Mouse (Mus musculus): ENCODE results near the gene Ccdc124. TPM values are rescaled to one million over a fixed set of nuclear protein-coding genes. Genes with fewer than 3 reads are reported as not detected.
A peak's percentile ranks its signal among the peaks of the same experiment; 100 is the strongest.

The Ccdc124 gene
- polyA plus RNA-seq, 1 experiment, result 48.0 TPM

DNA sequence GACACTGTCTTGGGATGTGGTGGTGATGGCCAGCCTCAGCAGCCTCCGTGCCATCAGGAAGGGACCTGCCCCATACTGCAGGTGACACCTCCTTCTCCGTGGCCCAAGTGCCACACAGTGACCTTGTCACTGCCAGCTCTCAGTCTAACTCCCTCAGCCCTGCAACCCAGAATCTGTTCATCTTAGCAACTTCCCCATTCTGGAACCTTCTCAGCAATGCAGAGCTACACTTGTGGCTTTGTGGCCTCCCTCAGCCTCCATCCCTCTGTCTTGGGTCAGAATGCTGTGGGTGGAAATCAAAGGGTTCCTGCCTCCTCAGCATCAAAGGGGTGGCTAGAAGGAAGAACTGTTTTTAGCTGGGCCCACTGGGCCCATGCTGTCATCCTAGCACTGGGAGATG is 19.9 kb downstream of the Ccdc124 start:
- DNase-seq, result no peak
- TF ChIP-seq CTCF (IDR thresholded peaks at IDR 0.05; ENCODE audit: insufficient read depth, low read length) (no peak), POLR2A (IDR thresholded peaks at IDR 0.05; ENCODE audit: borderline replicate concordance, extremely low read depth, low read depth, low read length) (no peak)
- peaks cover 3% of the 10 kb centered on the region; the same call in 1 of the 2 replicates for H3K4me1 ChIP-seq (ENCODE audit: control insufficient read depth, insufficient read depth, low read length)
- WGBS, result 76% methylated on average over 2 of the region's 2 CpGs
- no peak overlapping the region for H3K4me3 ChIP-seq (replicated peaks; ENCODE audit: extremely low read depth, low read depth, low read length)

DNA sequence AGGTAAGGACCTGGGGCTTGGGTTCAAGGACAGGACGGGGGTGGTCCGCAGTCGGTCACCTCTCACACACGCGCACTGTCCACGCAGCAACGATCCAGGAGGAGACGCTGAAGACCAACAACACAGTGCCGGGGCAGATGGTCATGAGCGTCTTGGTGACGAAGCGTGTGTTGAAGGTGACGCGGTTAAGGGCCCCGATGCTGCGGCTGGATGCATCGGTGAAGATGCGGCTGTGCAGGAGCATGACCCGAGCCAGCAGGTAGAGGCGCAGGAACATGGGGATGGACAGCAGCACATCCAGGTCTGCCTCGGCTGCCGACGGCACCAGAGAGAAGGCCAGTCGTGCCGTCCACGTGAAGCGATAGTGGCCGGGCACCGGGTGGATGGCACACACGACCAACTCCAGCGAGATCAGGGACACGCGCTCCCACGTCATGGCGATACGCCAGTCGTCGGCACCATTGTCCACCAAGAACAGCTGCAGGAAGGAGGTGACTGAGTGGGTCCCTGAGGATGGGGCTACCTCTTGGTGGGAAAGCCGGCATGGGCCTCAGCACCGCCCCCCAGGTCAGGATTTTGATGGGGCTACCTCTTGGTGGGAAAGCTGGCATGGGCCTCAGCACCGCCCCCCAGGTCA is 21.0 kb downstream of the Ccdc124 start:
- no peak for TF ChIP-seq POLR2A (IDR thresholded peaks at IDR 0.05; ENCODE audit: borderline replicate concordance, extremely low read depth, low read depth, low read length)
- TF ChIP-seq CTCF (IDR thresholded peaks at IDR 0.05; ENCODE audit: insufficient read depth, low read length), result no peak
- no peak for DNase-seq
- whole genome bisulfite sequencing, result 90% methylated on average over 41 of the region's 41 CpGs
- H3K4me3 ChIP-seq (replicated peaks; ENCODE audit: extremely low read depth, low read depth, low read length), result no peak overlapping the region
- H3K4me1 ChIP-seq (ENCODE audit: control insufficient read depth, insufficient read depth, low read length), result peaks cover 3% of the 10 kb centered on the region; the same call in 1 of the 2 replicates

DNA sequence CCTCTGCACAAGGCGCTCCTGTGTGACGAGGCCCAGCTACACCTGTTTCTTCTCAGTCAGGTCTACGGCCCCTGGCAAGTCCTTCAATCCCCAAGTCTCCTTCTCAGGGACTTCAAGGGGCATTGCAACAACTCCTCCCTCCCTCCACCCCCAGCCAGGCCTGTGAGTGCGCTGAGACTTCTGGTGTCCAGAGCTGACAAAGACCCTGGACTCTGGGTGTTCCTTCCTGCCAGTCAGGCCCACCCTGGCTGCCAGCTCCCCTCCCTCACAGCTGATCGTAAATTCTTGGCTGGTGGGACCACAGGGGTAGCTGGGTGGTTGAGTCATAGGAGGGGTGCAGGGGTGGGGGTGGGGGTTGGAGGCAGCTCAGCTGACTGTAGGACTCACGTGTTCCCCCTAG is 21.9 kb downstream of the Ccdc124 start:
- H3K4me3 ChIP-seq (replicated peaks; ENCODE audit: extremely low read depth, low read depth, low read length), result no peak overlapping the region
- WGBS, result 60% methylated on average over 6 of the region's 6 CpGs
- DNase-seq, result no peak
- peaks cover 3% of the 10 kb centered on the region; the same call in 1 of the 2 replicates for H3K4me1 ChIP-seq (ENCODE audit: control insufficient read depth, insufficient read depth, low read length)
- no peak for TF ChIP-seq POLR2A (IDR thresholded peaks at IDR 0.05; ENCODE audit: borderline replicate concordance, extremely low read depth, low read depth, low read length)
- no peak for TF ChIP-seq CTCF (IDR thresholded peaks at IDR 0.05; ENCODE audit: insufficient read depth, low read length)

DNA sequence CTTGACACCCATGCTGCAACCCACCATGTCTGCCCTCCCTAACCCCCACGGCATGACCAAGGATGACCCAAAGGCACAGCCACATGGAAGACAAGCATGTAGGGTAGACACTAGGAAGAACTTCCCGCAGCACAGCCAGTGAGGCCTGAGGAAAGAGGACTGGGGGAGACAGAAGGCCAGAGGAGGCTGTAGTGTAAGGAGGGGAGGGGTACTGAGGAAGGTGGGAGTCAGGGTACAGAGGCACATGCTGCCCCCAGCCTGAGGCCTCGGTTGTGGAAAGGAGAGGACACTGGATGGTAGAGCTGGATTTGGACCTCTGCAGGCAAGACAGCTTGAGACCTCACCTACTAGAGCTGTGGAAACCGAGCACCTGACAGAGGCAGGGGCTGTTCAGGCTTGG is 22.8 kb downstream of the Ccdc124 start:
- no peaks in the 10 kb centered on the region for H3K4me1 ChIP-seq (ENCODE audit: control insufficient read depth, insufficient read depth, low read length)
- 86% methylated on average over 4 of the region's 4 CpGs for WGBS
- H3K4me3 ChIP-seq (replicated peaks; ENCODE audit: extremely low read depth, low read depth, low read length), result no peak overlapping the region
- TF ChIP-seq CTCF (IDR thresholded peaks at IDR 0.05; ENCODE audit: insufficient read depth, low read length), result no peak
- no peak for TF ChIP-seq POLR2A (IDR thresholded peaks at IDR 0.05; ENCODE audit: borderline replicate concordance, extremely low read depth, low read depth, low read length)
- DNase-seq, result no peak

DNA sequence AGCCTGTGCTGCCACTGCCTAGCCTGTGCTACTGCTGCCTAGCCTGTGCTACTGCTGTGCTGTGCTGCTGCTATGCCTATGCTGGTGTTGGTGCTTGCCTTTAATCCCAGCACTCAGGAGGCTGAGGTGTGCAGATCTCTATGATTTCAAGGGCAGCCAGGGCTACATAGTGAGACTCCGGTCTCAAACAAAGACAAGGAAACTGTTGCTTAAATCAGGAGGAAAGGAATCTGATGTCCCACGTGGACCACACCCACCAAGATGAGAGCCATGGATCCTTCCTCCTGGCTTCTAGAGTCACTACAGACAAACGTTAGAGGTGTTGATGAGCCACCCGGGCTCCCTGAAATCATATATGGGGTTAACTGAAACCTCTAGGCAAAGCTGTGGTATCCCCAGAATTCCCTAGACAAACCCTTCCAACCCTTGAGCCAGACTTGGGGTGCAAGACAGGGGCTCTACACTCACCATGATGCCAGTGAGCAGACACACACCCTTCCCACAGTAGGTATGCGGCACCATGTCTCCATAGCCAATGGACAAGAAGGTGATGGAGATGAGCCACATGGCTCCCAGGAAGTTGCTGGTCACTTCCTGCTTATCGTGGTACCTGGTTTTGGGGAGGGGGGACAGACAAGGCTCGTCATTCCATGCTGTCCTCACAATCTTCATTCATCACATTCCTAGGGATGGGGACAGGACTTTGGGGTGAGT is 23.4 kb downstream of the Ccdc124 start:
- DNase-seq, result no peak
- Histone ChIP-seq H3K4me3 (replicated peaks; ENCODE audit: extremely low read depth, low read depth, low read length) (no peak overlapping the region), H3K4me1 (ENCODE audit: control insufficient read depth, insufficient read depth, low read length) (no peaks in the 10 kb centered on the region)
- whole genome bisulfite sequencing, result 58% methylated on average over 7 of the region's 7 CpGs
- no peak for TF ChIP-seq POLR2A (IDR thresholded peaks at IDR 0.05; ENCODE audit: borderline replicate concordance, extremely low read depth, low read depth, low read length)
- TF ChIP-seq CTCF (IDR thresholded peaks at IDR 0.05; ENCODE audit: insufficient read depth, low read length), result no peak

DNA sequence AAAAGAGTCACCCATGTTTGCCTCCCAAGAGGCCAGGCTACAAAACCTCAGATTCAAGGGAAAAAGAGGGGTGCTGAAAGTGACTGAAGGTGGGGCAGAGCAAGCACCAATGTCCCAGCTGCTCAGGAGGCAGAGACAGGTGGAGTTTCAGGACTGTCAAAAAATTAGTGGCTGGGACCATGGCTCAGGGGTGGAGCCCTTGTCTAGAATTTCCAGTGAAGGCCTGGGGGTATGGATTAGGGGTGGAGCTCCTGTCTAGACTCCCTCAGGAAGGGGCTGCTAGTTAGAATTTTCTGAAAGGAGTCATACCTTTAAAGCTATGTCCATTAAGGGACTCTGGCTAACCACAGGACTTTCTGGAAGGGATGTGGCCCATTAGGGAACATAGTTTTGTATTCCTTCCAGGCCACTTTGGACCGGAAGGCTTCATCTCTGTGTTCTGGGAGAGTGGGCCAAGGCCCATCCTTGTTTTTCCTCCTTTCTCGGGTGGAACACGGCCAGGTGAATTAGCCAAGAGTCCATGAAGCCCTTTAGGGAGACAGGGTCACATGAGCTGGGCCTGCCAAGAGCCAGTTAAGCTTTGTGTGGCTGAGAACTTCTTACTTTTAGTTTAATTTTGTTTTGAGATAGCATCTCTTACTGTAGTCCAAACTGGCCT is 24.3 kb downstream of the Ccdc124 start:
- no peak for DNase-seq
- Histone ChIP-seq H3K4me3 (replicated peaks; ENCODE audit: extremely low read depth, low read depth, low read length) (no peak overlapping the region), H3K4me1 (ENCODE audit: control insufficient read depth, insufficient read depth, low read length) (no peaks in the 10 kb centered on the region)
- no peak for TF ChIP-seq CTCF (IDR thresholded peaks at IDR 0.05; ENCODE audit: insufficient read depth, low read length)
- TF ChIP-seq POLR2A (IDR thresholded peaks at IDR 0.05; ENCODE audit: borderline replicate concordance, extremely low read depth, low read depth, low read length), result no peak
- WGBS, result 66% methylated on average over 3 of the region's 3 CpGs

DNA sequence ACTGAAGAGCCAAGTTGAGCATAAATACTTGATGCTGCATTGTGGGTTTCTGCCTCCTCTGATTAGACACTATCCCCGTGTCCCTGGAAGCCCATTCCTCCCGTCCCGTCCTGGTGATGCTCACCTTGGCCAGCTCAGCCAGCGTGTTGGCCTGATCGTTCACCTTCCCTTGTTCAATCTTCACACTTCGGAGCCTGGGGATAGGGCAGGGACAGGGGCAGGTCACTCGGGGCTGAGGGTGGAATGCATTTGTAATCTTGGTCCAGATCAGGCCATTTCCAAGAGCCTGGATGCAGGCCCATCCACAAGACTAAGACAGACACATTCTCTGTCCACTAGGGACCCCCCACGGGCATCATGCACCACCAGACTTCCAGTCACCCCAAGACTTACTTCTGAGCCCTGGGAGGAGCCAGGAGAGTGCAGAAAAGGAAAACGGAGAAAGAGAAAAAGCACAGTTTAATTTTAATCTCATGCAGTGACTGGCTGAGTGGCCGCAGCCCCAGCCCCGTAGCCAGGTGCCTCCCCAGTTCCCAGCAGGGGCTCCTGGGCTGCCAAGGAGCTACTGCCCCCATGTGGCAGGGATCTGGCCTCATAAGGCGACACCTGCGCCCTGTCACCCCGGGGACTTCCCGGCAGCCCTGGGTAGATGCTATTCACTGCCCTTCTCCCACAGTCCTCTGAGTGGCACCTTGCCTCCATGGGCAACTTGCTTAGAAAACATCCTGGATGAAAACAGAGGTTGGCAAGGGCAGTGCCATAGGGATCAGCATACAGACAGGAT is 27.2 kb downstream of the Ccdc124 start:
- no peak overlapping the region for H3K4me3 ChIP-seq (replicated peaks; ENCODE audit: extremely low read depth, low read depth, low read length)
- no peak for DNase-seq
- WGBS, result 51% methylated on average over 15 of the region's 15 CpGs
- TF ChIP-seq CTCF (IDR thresholded peaks at IDR 0.05; ENCODE audit: insufficient read depth, low read length) (no peak), POLR2A (IDR thresholded peaks at IDR 0.05; ENCODE audit: borderline replicate concordance, extremely low read depth, low read depth, low read length) (no peak)
- H3K4me1 ChIP-seq (ENCODE audit: control insufficient read depth, insufficient read depth, low read length), result no peaks in the 10 kb centered on the region

DNA sequence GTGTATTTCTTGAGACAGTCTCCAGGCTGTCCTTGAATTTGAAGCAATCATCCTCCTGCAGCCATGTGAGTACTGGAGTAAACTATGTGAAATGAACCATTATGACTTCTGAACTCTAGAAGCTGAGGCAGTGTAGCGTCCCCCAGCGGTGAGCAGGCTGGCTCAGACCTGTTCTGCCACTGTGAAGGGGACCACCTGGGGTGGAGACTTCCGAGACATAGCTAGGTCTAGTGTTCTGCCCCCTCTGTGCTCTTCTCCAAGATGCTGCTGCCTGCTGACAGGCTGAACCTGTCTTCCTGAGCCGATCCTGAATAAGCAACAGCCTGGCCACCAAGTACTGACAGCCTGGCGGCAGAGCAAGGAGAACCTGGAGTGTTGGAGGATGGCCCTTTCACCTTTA is 28.6 kb downstream of the Ccdc124 start:
- no peak for TF ChIP-seq CTCF (IDR thresholded peaks at IDR 0.05; ENCODE audit: insufficient read depth, low read length)
- no peak for TF ChIP-seq POLR2A (IDR thresholded peaks at IDR 0.05; ENCODE audit: borderline replicate concordance, extremely low read depth, low read depth, low read length)
- Histone ChIP-seq H3K4me3 (replicated peaks; ENCODE audit: extremely low read depth, low read depth, low read length) (no peak overlapping the region), H3K4me1 (ENCODE audit: control insufficient read depth, insufficient read depth, low read length) (no peaks in the 10 kb centered on the region)
- DNase-seq, result no peak
- WGBS, result 46% methylated on average over 5 of the region's 5 CpGs

DNA sequence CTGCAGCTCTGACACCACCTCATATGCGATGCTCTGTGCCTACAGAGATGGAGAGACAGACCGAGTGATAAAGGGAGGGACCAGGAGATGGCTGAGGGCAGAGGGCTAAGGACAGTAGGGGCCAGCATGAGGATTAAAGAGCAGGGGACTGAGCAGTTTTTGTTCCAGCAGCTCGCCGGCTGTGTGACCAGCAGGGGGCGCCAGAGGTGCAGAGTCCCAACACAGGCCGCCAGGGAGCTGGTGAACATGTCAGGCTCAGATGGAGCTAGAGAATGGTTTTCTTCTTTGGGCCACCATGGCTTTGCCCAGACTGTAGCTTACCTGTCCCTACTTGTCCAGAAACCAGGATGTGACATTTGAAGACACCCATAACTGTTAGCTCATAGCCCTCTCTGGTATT is 29.2 kb downstream of the Ccdc124 start:
- no peak overlapping the region for H3K4me3 ChIP-seq (replicated peaks; ENCODE audit: extremely low read depth, low read depth, low read length)
- WGBS, result 3% methylated on average over 6 of the region's 6 CpGs
- DNase-seq, result peak; percentile 90
- no peaks in the 10 kb centered on the region for H3K4me1 ChIP-seq (ENCODE audit: control insufficient read depth, insufficient read depth, low read length)
- peak; percentile 79 for TF ChIP-seq CTCF (IDR thresholded peaks at IDR 0.05; ENCODE audit: insufficient read depth, low read length)
- TF ChIP-seq POLR2A (IDR thresholded peaks at IDR 0.05; ENCODE audit: borderline replicate concordance, extremely low read depth, low read depth, low read length), result no peak

Measured in lung, adult 2 months (tissue).